Mouse (Mus musculus) right cerebral cortex, postnatal 10 days (tissue): ENCODE measurements at regions not wholly inside any gene's neighbourhood (a gene's known extent, or its start where the extent isn't known, plus 50 kb on each side); places are given as distances from the start of the nearest gene placed in this dataset.
"Not testable (repeated sequence)": the region's sequence is repeated elsewhere in the genome, so short reads cannot be mapped to it uniquely, and the experiment has no call there.

Experiments used
- DNase-seq, 2 experiments: peaks; one replicate each; pipeline ENCODE4 v3.0.0; 2021; ENCODE audit warnings: low spot score in 2 of 2

GRCm38 (mm10) chr16:31508981-31509380, 86.9 kb downstream of the Bdh1 start:
- DNase-seq = peak; percentile 89 to 92

- DNase-seq = peak in 1 of 2 experiments; percentile 22
Observed at GRCm38 (mm10) chr16:31510097-31510496, 88.0 kb downstream of the Bdh1 start.

GRCm38 (mm10) chr16:31518816-31519215, 96.7 kb downstream of the Bdh1 start:
- no peak for DNase-seq

GRCm38 (mm10) chr16:31520081-31520480, 98.0 kb downstream of the Bdh1 start:
- DNase-seq = peak in 1 of 2 experiments; percentile 15

GRCm38 (mm10) chr16:31521786-31522185, 99.7 kb downstream of the Bdh1 start:
- DNase-seq = no peak

- peak in 1 of 2 experiments; percentile 54 for DNase-seq
Observed at GRCm38 (mm10) chr16:31526711-31527344, 104.7 kb downstream of the Bdh1 start.

- DNase-seq = no peak
Observed at GRCm38 (mm10) chr16:31528596-31529283, 106.7 kb downstream of the Bdh1 start.

GRCm38 (mm10) chr16:31529284-31529958, 107.3 kb downstream of the Bdh1 start:
- no peak for DNase-seq

GRCm38 (mm10) chr16:31530090-31530489, 108.0 kb downstream of the Bdh1 start:
- DNase-seq = peak in 1 of 2 experiments; percentile 41

GRCm38 (mm10) chr16:31533196-31533777, 111.2 kb downstream of the Bdh1 start:
- no peak for DNase-seq

- no peak for DNase-seq
Observed at GRCm38 (mm10) chr16:31534923-31535523, 112.9 kb downstream of the Bdh1 start.

- no peak for DNase-seq
Observed at GRCm38 (mm10) chr16:31536328-31536727, 114.2 kb downstream of the Bdh1 start.

GRCm38 (mm10) chr16:31538606-31539005, 116.5 kb downstream of the Bdh1 start:
- no peak for DNase-seq

GRCm38 (mm10) chr16:31543499-31544170, 119.6 kb upstream of the Dlg1 start:
- no peak for DNase-seq

- DNase-seq = no peak
Observed at GRCm38 (mm10) chr16:31546062-31546827, 117.0 kb upstream of the Dlg1 start.

GRCm38 (mm10) chr16:31546828-31547224, 116.4 kb upstream of the Dlg1 start:
- no peak for DNase-seq

GRCm38 (mm10) chr16:31547391-31547790, 115.9 kb upstream of the Dlg1 start:
- DNase-seq = no peak

- DNase-seq = no peak
Observed at GRCm38 (mm10) chr16:31549975-31550374, 113.3 kb upstream of the Dlg1 start.

GRCm38 (mm10) chr16:31550539-31550938, 112.7 kb upstream of the Dlg1 start:
- DNase-seq = not testable (repeated sequence)

GRCm38 (mm10) chr16:31551416-31552151, 111.7 kb upstream of the Dlg1 start:
- DNase-seq = no peak
